Mouse (Mus musculus) thymus, postnatal 10 days (tissue): ENCODE data around the gene Raly.

Experiments used
- DNase-seq, 2 experiments: peaks; one replicate each; pipeline ENCODE4 v3.0.0; 2021; ENCODE audit warnings: low spot score in 2 of 2

Raly gene

DNA sequence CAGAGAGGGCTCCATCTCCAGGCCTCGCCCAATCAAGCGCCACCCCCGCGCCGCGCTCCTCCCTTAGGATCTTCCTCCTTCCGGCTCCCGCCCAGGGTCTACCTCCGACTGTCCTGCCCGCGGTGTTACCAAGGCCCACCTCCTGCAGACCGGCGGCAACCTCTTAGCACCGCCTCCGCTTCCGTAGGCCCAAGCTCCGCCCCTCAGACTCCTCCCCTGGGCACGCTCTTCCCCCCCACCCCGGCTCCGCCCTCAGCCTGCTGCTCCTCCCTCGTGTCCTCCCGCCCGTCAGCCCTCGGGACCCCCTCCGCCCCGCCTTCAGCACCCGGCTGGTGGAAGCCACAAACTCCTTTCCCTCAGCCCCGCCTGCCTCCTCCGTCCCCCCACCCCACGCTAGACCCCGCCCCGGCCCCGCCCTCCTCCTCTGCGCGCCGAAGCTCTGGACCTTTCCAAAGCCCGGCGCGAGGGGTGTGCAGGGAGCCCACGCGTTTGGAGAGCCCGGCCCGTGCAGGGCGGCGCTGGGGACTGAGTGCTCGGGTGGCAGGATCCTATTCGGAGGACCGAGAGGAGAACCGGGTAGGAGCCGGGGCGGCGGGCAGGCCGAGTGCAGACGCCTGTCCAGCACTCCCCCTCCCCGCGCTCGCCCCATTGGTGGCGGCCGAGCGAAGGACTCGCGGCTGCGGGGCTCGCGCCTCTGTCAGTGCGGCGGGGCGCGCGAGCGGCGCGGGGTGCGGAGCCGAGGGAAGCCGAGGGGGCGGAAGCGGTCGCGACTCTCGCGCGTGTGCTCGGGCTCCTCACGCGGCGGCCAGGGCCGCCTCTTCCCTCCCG, at the start of gene Raly, which contains the start of gene a:
Gene Raly (plus strand): TSS at position 441 of the 828 bp plus-strand sequence.
Gene a (plus strand): TSS at position 747 of the 828 bp plus-strand sequence.
- peak; percentile 99 for DNase-seq

- no peak for DNase-seq
Observed at GRCm38 (mm10) chr2:154742911-154743819, 47.7 kb upstream of the Raly start.

DNA sequence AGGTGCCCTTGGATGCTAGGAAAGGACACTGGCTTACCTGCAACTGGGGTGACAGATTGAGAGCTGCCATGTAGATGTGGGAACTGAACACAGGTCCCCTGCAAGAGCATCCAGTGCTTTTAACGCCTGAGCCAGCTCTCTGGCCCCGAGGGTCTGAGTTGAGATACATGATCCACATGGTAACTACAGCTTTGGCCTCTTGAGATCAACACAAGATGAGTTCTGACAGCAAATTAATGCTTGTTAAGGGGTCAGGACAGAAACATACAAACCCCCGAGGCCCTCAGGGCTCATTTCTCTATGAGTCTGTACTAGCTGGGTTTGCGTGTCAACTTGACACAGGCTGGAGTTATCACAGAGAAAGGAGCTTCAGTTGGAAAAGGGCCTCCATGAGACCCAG, 47.0 kb upstream of the Raly start:
- DNase-seq, result no peak

DNA sequence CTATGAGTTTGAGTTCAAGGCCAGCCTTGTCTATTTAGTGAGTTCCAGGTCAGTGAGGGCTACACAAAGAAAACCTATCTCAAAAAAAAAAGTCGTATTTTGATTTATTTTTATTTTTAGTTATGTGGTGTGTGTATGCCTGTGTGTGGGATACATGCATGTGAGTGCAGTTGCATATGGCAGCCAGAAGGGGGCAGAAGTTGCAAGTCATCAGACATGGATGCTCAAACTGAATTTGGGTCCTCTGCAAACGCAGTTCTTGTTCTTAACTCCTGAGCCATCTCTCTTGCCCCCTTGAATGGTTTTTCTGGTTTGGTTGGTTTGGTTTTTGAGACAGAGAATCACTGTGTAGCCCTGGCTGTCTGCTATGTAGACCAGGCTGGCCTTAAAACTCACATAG, 42.5 kb upstream of the Raly start:
- DNase-seq, result no peak

- no peak for DNase-seq
Observed at GRCm38 (mm10) chr2:154749046-154750036, 41.6 kb upstream of the Raly start.

DNA sequence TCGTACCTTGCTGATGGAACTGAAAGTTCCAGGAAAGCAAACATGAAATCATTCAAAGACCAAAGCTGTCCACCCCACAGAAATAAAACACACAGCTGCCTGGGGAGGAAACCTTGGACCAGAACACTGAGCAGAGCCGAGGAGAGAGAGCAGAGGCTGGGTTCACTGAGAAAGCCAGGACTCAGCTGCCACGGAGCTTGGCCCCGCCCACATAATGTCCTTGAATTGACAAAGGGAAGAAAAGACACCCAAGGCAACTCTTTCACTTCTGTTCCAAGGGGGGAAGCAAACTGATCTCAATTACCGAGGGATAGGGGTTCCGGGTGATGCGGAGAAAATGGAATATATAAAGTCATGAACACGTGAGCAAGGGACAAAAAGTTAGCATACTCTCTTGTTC, 39.0 kb upstream of the Raly start:
- DNase-seq, result no peak

DNA sequence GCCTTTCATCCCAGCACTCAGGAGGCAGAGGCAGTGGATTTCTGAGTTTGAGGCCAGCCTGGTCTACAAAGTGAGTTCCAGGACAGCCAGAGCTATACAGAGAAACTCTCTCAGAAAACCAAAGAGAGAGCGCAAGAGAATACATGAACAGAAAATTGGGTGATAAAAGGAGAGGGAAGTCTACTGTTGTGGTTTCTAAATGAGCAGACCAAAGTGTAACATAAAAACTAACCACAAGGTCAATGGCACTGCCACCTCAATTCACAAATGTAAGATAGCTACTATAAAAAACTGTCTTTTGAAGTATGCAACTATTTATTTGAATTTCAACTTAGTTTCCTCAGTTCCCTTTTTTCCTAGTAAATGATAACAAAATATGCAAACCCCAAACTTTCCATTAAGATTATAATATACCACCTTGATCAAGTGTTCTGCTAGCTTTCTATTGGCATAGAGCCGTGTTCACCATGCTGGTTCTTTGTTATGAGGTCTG, 36.8 kb upstream of the Raly start:
- DNase-seq, result no peak

DNA sequence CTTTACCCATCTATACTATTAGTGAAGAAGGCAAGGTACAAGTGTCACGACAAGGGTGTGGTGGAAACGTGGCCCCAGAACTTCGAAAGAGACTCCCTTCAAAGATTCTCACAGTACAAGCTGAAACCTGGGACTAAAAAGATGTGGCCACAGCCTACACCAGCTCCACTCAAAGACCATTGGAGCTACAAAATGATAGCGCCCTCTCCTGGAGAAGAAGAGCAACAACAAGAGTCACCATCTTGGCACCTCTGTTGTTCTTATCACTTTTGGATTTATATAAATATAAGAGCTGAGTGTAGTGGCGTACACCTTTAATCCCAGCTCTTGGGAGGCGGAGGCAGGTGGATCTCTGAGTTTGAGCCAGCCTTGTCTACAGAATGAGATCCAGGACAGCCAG, 35.1 kb upstream of the Raly start:
- no peak for DNase-seq

- DNase-seq, result no peak
Observed at GRCm38 (mm10) chr2:154757691-154758090, 33.2 kb upstream of the Raly start.

DNA sequence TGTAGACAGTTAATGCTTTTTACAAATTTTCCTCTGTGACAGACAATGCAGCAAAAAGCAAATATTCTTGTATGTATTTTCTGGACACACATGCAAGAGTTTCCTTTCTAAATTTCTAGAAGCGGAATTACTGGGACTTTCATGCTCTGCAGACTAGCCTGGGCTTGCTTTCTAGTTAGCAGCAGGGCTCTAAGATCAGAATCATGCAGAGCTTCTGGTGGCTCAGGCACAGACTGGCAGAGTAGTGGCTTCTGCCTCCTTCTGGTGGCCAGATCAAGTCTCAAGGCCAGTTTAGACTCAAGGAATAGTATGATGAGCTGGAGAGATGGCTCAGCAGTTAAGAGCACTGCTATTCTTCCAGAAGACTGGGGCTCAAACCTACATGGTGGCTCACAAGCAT, 32.4 kb upstream of the Raly start:
- DNase-seq, result no peak

DNA sequence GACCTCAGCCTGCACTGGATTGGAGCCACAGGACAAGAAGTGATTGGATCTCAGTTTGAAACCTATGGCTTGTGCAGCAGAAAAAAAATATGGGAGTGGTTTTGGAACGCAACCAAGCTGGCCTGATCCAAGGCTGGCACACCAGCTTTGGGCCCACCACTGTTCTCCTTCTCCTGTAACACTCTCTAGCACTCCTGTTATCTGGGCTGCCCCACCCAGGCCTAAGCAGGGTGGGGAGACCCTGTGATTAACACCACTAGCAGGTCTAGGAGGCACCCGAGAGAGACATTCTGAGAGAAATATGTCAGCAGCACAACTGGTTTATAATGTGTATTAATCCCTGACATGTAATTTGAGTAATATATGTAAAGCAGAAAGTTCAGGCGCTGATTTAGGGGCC, 27.7 kb upstream of the Raly start:
- DNase-seq, result no peak

GRCm38 (mm10) chr2:154764828-154765497, 25.9 kb upstream of the Raly start:
- no peak for DNase-seq

DNA sequence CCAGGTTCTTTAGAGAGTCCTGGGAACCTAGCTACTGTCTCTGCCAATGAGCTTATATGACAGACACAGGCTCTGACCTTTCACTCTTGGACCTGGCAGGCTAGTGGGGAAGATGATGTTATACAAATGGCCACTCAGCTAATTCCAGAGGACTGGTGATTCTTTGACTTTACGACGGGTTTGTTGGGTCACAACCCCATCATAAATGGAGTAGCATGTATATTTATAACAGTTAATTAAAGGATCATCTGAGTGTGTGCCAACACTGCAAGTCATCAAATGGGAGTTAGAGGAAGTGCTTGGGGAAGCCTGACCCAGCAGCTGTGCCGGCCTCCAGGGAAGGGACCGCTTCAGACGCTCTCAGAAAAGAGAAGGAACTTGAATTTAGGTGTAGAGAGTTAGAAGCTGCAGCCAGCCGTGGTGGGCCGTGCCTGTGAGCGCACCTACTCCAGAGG, 25.3 kb upstream of the Raly start:
- no peak for DNase-seq

- no peak for DNase-seq
Observed at GRCm38 (mm10) chr2:154767051-154767450, 23.8 kb upstream of the Raly start.

- no peak for DNase-seq
Observed at GRCm38 (mm10) chr2:154769930-154770329, 21.0 kb upstream of the Raly start, which contains the start of gene Gm14214. TSS of gene Gm14214 (minus strand) at chr2:154770030.

GRCm38 (mm10) chr2:154771604-154772003, 19.3 kb upstream of the Raly start:
- DNase-seq, result no peak

GRCm38 (mm10) chr2:154774032-154774431, 16.9 kb upstream of the Raly start:
- peak in 1 of 2 experiments; percentile 41 for DNase-seq

- DNase-seq, result no peak
Observed at GRCm38 (mm10) chr2:154776496-154776895, 14.4 kb upstream of the Raly start.

GRCm38 (mm10) chr2:154779648-154780047, 11.2 kb upstream of the Raly start:
- DNase-seq, result no peak

GRCm38 (mm10) chr2:154782361-154782760, 8.5 kb upstream of the Raly start:
- no peak for DNase-seq
